Mouse (Mus musculus): ENCODE measurements around the gene Vmn1r83. TPM values are rescaled to one million over a fixed set of nuclear protein-coding genes. Genes with fewer than 3 reads are reported as not detected.

Vmn1r83 gene
- polyA plus RNA-seq (2012; rRNA removed) = not detected in 2 replicates

GRCm38 (mm10) chr7:12329381-12329780, at the start of gene Vmn1r83:
Vmn1r83 (minus strand) TSS chr7:12329481.

DNA sequence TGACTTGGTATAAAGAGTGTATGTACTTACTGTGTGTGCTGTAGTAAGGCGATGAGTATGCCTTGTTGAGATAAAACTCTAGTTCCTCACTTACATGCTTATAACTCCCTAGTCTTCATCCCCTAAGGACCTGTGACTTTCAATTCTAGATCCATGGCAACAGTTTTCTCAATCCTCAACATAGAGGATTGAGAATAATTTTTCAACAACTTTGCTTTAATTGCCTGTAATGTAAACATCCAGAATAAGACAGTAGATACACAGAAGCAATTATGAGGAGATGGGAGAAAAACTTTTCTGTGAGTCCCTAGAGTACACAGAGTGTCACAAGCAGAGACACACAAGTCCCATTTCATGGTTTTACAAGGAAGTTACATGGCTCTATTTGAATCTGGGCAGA, 39.9 kb upstream of the Vmn1r83 start, which contains the start of gene Vmn1r84:
TSS of gene Vmn1r84 (minus strand) at position 101 of the 400 bp plus-strand sequence.

GRCm38 (mm10) chr7:12300130-12300529, 29.2 kb downstream of the Vmn1r83 start, which contains the start of gene Vmn1r82:
Vmn1r82 (plus strand) TSS chr7:12300430.

Other genes with a start within 250 kb of the Vmn1r83 start
- gene Vmn1r78, start 179.2 kb downstream of the Vmn1r83 start, polyA plus RNA-seq (2012; rRNA removed) = not detected in 2 replicates
- gene Vmn1r79, start 158.2 kb downstream of the Vmn1r83 start, polyA plus RNA-seq (2012; rRNA removed) = not detected in 2 replicates
- not detected in 2 replicates for gene Vmn1r80, start 140.2 kb downstream of the Vmn1r83 start, polyA plus RNA-seq (2012; rRNA removed)
- gene Vmn1r81, start 61.2 kb downstream of the Vmn1r83 start, polyA plus RNA-seq (2012; rRNA removed) = not detected in 2 replicates
- gene Vmn1r82, start 29.1 kb downstream of the Vmn1r83 start, polyA plus RNA-seq (2012; rRNA removed) = not detected in 2 replicates
- not detected in 2 replicates for gene Vmn1r84, start 39.8 kb upstream of the Vmn1r83 start, polyA plus RNA-seq (2012; rRNA removed)
- 0.30 and 0.47 TPM in 2 replicates for gene Zfp551, start 93.3 kb upstream of the Vmn1r83 start, polyA plus RNA-seq (2012; rRNA removed)
- gene Zfp606, start 148.8 kb upstream of the Vmn1r83 start, polyA plus RNA-seq (2012; rRNA removed) = 2.7 and 3.1 TPM in 2 replicates
- not detected in 2 replicates for gene 2900092C05Rik, start 183.0 kb upstream of the Vmn1r83 start, polyA plus RNA-seq (2012; rRNA removed)